Mouse (Mus musculus) erythroblast, embryonic 14.5 days (primary cell): Measurements from ENCODE around the gene Ugt1a5.

ENCODE experiments used
- GATA1 ChIP-seq: IDR thresholded peaks from 2 replicates; pipeline ENCODE4 v1.6.1; 2012; ENCODE audit warnings: low read length, inconsistent platforms, mixed read lengths
- TAL1 ChIP-seq: IDR thresholded peaks from 3 replicates; pipeline ENCODE4 v1.6.1; 2012; ENCODE audit warnings: low read length, inconsistent platforms, mixed read lengths

DNA sequence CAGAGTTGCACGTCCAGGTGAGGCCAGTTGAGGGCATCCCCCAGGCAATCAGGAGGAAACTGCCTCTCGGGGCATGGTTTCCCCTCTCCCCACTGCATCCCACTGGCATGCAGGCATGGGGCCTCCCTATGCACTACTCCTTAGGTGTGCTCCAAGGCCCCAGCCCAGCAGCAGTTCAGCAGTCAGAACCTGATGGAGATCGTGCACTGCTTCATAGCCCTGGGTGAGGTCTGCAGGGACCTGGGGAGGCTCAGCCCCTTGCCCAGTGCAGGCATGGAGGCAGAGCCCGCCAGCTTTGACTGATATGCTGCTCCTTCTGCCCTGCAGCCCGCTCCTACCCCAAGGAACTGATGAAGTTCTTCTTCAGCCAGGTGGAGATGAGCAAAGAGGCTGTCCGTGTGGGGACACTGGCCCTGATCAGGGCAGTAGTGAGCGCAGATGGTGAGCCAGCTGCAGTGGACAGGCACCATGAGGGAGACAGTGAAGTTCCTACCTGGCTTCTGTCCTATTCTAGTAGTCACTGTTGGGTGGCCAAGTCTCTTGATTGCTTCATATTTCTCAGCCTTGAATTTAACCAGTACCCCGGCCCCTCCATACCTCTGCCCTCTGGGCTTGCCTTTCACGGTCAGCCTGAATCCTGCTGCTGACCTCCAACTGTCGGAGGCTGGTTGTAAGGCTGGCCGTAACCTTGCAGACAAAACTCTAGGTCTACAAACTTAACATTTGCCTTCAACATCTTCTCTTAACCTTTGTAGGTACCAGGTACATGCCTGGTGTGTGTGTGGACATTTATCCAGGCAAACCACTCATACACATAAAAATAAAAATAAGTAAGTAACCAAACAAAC is 69.5 kb downstream of the Ugt1a5 start:
- no peak for TF ChIP-seq GATA1
- TF ChIP-seq TAL1: 0 out of 3 replicates have a peak, but pooled peaks have one; percentile 24
